Mouse (Mus musculus) spleen, embryonic (tissue): ENCODE results near the gene Lkaaear1.

Experiments used
- CTCF ChIA-PET: fragments of 350-600 bp; sonication (Branson Sonifier 250); formaldehyde crosslinking; loops from one replicate; lab custom pipeline; 2022; lab: Charles Lee

Gene Lkaaear1

DNA sequence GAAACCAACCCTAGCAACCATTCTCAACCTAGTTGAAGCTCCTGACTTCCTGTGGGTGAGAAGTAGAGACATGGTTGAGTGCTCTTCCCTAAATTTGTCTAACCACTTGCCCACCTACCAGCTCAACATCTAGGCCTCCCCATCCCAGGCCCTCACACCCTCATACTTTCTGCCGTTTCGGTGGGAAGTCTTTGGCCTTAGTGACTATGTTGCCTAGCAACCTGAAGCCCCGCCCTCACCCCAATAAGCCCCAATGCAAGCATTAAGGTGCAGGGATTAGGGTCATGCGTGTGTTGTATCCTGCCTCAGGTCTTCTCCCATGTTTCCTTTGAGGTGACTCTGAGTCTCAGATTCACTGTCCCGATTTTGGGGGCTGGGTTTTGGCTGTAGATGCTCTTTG lies at the start of gene Lkaaear1:
Gene Lkaaear1 (minus strand): TSS at position 202 of the 400 bp plus-strand sequence.
- CTCF ChIA-PET, result no interaction called here

DNA sequence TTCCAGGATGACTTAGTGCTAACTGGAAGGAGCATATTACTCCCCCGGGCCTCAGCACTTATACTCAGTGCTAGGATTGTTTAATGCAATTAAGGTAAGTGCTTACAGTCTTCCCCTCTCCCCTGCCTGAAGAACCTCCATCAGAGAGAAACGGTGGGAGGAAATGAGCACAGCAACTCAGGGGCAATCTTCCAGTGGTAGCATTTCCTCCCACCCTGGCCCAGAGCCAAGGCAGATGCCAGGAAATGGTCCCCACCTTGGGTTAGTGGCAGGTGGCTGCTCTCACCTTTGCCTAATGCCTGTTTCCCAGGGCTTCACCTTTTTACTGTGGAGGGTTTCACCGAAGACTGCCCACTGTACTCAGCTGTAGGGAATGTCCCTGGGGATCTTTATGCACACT lies 31.8 kb upstream of the Lkaaear1 start:
- CTCF ChIA-PET, result no interaction called here

DNA sequence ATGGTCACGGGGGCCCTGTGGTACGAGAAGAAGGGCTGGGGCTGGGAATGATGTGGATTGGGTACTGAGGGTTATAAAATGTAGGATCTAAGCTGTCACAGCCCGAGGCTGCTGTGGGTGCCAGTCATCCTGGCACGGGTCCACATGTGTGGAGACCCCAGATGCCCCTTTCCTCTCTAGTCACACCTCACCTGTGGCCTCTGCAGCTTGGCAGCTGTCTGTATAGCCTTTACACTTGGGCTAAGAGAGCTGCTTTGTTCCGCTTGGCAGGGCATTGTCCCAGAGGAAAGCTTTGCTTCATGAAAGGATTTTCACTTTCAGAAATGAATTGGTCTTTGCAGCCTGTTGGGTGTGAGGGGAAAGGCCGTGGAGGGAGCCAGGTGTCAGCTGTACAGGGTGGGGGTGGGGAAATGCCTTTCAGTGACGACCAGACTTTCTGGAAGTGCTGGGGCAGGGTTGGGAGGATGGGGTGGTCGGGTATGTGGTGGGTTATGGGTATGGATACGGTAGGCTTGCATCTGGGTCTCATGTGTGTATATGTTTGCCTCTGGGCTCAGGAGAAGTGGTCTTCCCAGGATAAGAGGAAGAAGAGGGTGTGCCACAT lies 29.5 kb upstream of the Lkaaear1 start:
- CTCF ChIA-PET, result no interaction called here

GRCm38 (mm10) chr2:181722213-181722612 lies 24.0 kb upstream of the Lkaaear1 start:
- CTCF ChIA-PET, result no interaction called here

DNA sequence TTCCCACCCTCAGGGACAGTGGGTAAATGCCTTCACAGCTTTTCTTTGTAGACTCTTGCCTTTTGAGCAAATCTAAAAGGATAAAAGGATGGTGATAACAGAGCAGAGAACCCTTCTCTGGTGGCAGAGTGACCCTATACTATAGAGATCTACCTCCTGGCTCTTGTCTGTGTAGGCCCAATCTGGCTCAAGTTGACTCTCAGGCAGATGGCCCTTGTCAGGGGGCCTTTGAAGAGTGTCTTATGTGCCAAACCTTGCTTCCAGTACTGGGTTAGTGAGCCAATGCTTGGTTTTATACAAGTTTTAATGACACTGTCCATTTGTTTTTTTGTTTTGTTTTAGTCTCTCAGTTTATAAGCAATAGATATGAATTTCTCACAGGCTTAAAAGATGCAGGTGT lies 23.0 kb upstream of the Lkaaear1 start:
- CTCF ChIA-PET, result no interaction called here

DNA sequence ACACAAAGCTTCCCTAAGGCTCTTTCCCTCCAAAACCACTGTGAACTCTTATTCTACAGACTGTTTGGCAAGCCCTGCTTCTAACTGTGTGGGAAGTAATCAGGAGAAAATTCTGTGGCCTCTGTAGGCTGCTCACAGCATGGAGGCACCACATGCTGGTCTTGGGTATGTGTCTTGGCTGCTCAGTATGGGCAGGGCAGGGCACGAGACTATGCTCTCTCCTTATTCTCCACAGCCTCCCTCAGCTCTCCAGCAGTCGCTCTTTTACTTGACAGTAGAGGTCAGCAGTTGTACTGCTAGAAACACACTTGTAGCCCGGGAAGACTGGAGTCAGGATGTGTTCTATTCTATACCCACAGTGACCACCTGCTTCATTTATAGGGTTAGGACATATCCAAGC lies 21.8 kb upstream of the Lkaaear1 start:
- CTCF ChIA-PET, result no interaction called here

GRCm38 (mm10) chr2:181716991-181717390 lies 18.7 kb upstream of the Lkaaear1 start:
- CTCF ChIA-PET, result no interaction called here

DNA sequence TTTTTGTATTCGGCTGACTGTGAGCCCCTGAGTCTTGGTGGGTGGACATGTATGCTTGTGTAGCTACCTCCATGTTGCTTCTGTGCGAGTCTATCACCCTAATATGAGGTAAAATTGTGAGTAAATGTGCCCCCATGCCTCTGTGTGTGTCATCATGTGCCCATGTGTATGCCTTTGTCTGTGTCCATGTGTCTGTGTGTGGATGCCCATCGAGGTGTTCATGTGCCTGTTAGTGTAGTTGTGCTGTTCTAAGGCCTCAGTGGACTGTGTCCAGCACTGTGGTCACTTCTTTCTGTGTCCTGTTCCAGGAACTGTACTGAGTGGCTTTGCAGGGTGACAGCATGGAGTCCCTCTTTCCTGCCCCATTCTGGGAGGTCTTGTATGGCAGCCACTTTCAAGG lies 17.1 kb upstream of the Lkaaear1 start:
- CTCF ChIA-PET, result no interaction called here

DNA sequence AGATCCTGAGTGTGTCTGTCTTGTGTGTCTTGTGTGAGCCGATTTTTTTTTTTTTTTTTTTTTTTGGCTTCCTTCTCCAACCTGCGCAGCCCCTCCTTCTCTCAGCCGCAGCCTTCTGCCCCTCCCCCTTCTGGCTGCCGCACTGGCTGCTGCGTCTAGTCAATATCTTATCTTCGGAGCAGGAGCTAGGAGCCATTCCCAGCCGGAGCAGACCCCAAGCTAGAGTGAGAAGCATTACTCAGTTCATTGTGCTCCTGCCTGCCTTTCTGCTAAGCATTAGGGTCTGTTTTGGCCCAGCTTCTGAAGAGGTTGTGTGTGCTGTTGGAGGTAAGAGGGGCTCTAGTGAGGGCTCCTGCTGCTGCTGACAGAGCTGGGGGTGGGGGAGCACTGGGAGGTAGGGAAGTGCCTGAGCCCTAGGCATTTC lies 16.7 kb upstream of the Lkaaear1 start, which contains the start of gene Oprl1:
Gene Oprl1 (plus strand): TSS at position 114 of the 424 bp plus-strand sequence.
- CTCF ChIA-PET, result no interaction called here

DNA sequence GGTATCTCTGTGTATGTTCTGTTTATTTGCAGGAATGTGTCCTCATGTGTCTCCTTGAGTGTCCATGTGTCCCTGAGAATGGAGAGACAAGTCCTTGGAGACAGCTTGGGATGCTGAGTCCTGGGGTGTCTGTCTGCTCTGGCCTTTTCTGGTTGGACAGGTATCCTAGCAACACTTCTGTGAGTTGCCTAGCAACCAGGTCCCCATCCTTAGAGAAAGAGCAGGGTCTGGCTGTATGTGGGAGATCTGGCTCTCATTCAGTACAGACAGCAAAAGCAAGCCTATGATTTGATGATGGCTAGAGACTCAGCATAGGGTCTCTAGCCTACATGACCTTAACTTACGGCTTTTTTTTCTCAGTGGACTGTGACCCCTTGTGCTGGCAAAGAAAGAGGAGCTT lies 15.5 kb upstream of the Lkaaear1 start:
- CTCF ChIA-PET, result no interaction called here

- CTCF ChIA-PET, result interaction anchor here (0.7 to 1.8 kb wide), 2 partner anchors 48 to 50 kb away, joined by 3 to 8 read pairs; no protein-coding TSS in a partner anchor
Observed at GRCm38 (mm10) chr2:181706668-181707067, 8.4 kb upstream of the Lkaaear1 start.

DNA sequence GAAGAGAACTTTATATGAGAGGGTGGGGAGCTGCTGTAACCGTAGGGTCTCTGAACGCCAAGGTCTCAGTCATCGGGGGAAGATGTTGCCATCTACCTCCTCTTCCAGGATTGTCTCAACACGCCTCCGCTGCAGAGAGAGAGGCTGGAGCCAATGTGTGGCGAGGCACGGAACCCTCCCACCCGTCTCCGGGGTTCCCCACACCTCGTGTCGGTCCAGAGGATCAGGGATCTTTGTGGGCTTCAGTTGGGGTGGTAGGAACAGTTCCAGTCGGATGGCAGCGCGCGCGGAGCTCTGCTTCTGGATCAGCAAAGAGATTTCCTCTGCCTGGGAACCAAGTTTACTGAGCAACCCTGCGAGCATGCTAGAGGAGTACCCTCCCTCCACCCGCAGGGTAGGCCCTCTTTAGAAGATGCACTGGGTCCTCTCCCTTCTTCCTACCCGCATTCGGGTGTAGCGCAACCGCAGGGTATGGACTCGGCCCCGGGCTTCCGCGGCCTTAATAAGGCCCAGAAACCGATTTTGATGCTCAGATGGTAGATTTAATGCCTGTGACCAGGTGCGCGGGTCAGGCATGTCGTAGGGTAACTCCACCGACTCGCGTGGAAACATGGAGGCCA lies 1.3 kb downstream of the Lkaaear1 start:
- CTCF ChIA-PET, result no interaction called here

DNA sequence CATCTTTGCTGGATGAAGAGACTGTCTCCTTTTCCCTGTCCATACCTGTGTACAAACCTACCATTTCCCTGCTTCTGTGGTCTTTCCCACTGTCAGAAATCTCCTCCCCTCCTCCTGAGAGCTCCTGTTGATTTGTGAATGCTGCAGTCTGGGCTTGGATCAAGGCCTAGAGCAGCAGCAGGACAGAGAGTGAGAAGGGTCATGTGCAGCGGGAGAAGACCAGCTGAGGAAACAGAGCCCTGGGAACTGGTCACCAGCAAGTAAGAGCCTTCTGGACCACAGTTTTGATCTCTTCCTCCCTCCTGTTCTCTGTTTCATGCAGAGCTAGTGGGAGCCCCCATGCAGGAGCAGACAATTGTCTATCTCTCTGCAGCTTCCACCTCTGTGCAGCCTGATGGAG lies 2.5 kb downstream of the Lkaaear1 start:
- CTCF ChIA-PET, result interaction anchor here (0.6 kb wide), 1 partner anchor 16 kb away, joined by 4 read pairs; no protein-coding TSS in a partner anchor

DNA sequence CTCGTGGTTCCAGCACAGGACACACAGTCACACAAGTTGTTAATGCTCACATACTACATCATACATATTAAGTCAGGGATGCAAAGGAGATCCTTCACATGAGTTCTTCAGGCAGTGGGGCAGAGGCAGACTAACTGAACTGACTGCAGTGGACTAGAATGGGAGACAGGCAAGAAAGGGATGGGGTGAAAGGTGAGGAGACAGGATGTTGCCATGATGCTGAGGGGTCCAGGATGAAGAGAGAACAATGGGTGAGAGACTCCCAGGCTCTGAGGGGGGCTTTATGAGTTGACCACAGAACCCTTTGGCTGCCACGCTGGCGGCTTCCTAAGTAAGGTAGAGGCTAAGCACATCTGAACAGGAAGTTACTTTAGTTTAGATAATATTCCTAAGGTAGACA lies 3.7 kb downstream of the Lkaaear1 start:
- CTCF ChIA-PET, result no interaction called here

GRCm38 (mm10) chr2:181693339-181694280 lies 4.6 kb downstream of the Lkaaear1 start, which contains the start of gene Rgs19:
Gene Rgs19, minus strand, starts transcription at chr2:181693977.
- CTCF ChIA-PET, result interaction anchor here (0.6 kb wide), 1 partner anchor 538 kb away, joined by 5 read pairs; no protein-coding TSS in a partner anchor

- CTCF ChIA-PET, result no interaction called here
Observed at GRCm38 (mm10) chr2:181692304-181692703, 5.9 kb downstream of the Lkaaear1 start.

DNA sequence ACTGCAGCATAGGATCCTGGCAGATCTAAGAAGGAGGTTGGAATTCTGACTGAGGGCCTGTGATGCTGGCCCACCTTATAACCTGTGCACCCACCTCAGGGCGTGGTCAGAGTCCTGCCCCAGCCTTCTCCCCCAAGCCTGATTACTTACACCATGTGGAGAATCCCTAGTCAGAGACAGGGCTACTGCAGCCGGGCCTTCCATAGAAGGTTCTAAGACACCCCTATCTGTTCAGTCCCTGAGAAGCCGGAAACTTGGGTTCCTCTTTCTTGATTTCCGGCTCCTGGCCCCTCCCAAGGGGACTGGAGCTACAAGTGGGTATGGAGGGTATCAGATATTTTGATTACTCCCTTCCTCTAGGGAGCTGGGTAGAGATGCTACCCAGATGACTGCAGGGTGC lies 6.7 kb downstream of the Lkaaear1 start:
- CTCF ChIA-PET, result interaction anchor here (0.9 kb wide), 1 partner anchor 10 kb away, joined by 3 read pairs; no protein-coding TSS in a partner anchor

GRCm38 (mm10) chr2:181691083-181691482 lies 7.2 kb downstream of the Lkaaear1 start:
- CTCF ChIA-PET, result interaction anchor here (0.6 to 0.9 kb wide), 2 partner anchors 10 to 18 kb away, joined by 3 read pairs; no protein-coding TSS in a partner anchor

DNA sequence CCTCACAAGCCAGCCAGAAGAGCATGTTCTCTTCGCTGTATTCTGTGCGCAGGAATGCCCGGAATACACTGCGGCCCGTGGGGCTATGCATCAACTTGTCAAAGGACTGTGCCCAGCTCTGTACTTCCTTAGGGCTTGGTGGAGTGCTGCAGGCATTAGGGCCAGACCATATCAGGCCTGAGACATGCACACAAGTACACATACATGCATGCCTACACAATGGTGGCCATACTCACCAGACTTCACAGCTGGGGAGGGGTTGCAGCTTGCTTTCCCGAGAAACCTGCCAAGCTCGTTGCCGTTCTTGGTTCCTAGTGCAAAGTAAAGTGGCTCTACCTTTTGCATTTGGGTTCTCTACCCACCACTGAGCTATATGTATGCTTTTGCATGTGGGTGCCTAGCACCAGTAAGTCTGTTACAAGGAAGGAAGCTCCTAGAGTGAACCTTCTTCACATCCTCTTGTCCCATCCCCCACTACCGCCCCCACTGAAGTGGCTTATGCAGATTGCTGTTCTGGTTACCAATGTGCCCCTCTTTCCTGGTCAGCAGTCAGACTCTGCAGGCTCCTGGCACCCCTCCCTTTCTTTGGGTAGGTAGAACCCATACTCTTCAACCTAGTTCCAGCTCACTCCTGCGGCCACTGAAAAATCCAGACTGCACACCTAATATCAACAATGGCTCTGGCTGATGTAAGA lies 8.6 kb downstream of the Lkaaear1 start:
- CTCF ChIA-PET, result no interaction called here

GRCm38 (mm10) chr2:181687586-181687985 lies 10.7 kb downstream of the Lkaaear1 start:
- CTCF ChIA-PET, result no interaction called here

DNA sequence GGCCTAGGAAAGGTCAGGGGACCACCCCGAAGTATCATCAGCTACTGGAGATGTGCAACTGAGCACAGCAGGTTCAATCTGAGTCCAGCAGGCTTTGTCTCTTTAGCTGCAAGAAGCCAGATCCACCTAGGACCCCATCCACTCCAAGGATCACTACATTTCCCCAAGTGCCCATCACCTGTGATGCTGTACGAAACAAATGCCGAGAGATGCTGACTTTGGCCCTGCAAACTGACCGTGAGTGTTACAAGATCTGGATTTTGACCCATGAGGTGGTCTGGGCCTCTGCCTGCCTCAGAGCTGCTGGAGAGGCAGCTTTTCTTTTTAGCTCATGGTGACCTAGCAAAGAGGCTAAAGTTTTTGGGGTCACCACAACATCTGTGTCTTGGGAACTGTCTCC lies 12.6 kb downstream of the Lkaaear1 start:
- CTCF ChIA-PET, result no interaction called here
